Mouse (Mus musculus): Measurements from ENCODE around the gene Cit. TPM values are rescaled to one million over a fixed set of nuclear protein-coding genes. Genes with fewer than 3 reads are reported as not detected.

Gene Cit
- polyA plus RNA-seq, 1 experiment from 2014 or later: 25.7 TPM

GRCm38 (mm10) chr5:116006324-116007099 is 161.4 kb downstream of the Cit start:
- no peak overlapping the region for H3K27ac ChIP-seq
- no peaks in the 10 kb centered on the region for H3K9me3 ChIP-seq
- H3K27me3 ChIP-seq (replicated peaks): no peaks in the 10 kb centered on the region
- WGBS: 71% methylated on average over 22 of the region's 22 CpGs
- no peak overlapping the region for H3K9ac ChIP-seq
- no peaks in the 10 kb centered on the region for H3K36me3 ChIP-seq
- no peak overlapping the region for H3K4me2 ChIP-seq (replicated peaks)
- no peak overlapping the region for H3K4me3 ChIP-seq (replicated peaks)
- 0 out of 2 replicates have a peak, but pooled peaks cover 9% of the 10 kb centered on the region for H3K4me1 ChIP-seq (replicated peaks)
- no peak for ATAC-seq

DNA sequence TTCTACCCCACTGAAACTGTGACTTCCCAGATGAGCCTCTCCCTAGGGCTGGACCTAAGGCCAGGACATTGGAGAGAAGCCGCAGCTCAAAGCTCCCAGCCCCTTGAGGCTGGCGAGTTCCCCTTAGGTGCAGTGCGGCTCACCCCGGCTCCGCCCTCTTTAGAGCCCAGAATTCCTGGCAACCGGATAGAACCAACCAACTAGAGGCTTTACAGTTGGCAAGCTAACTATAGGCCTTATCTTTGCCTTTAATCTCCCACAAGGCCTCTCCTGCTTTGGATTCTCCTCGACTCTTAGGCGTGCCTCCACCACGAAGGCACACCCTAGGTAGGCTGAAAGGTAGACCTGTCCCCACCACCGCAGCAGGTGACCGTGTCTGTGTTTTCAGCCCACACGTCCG is 162.6 kb downstream of the Cit start:
- H3K9me3 ChIP-seq: no peaks in the 10 kb centered on the region
- WGBS: 77% methylated on average over 13 of the region's 13 CpGs
- H3K4me1 ChIP-seq (replicated peaks): 0 out of 2 replicates have a peak, but pooled peaks cover 9% of the 10 kb centered on the region
- H3K27me3 ChIP-seq (replicated peaks): no peaks in the 10 kb centered on the region
- no peak overlapping the region for H3K4me2 ChIP-seq (replicated peaks)
- H3K4me3 ChIP-seq (replicated peaks): no peak overlapping the region
- H3K27ac ChIP-seq: peak overlapping the region; percentile 60; the same call in 1 of the 2 replicates
- H3K9ac ChIP-seq: no peak overlapping the region
- peak; percentile 37 for ATAC-seq
- H3K36me3 ChIP-seq: no peaks in the 10 kb centered on the region

- ATAC-seq: peak; percentile 75
- Histone ChIP-seq H3K27ac (peak overlapping the region; percentile 63), H3K4me2 (replicated peaks) (no peak overlapping the region; the same call in 1 of the 2 replicates), H3K36me3 (peaks cover 4% of the 10 kb centered on the region), H3K9me3 (no peaks in the 10 kb centered on the region), H3K9ac (no peak overlapping the region), H3K4me1 (replicated peaks) (0 out of 2 replicates have a peak, but pooled peaks cover 6% of the 10 kb centered on the region), H3K4me3 (replicated peaks) (no peak overlapping the region), H3K27me3 (replicated peaks) (no peaks in the 10 kb centered on the region)
- 67% methylated on average over 15 of the region's 15 CpGs for WGBS
Observed at GRCm38 (mm10) chr5:116009091-116009851, 164.2 kb downstream of the Cit start.

- peak overlapping the region; percentile 63 for H3K27ac ChIP-seq
- 45% methylated on average over 2 of the region's 2 CpGs for WGBS
- peak; percentile 42 for ATAC-seq
Observed at GRCm38 (mm10) chr5:116009884-116010627, 165.0 kb downstream of the Cit start.

DNA sequence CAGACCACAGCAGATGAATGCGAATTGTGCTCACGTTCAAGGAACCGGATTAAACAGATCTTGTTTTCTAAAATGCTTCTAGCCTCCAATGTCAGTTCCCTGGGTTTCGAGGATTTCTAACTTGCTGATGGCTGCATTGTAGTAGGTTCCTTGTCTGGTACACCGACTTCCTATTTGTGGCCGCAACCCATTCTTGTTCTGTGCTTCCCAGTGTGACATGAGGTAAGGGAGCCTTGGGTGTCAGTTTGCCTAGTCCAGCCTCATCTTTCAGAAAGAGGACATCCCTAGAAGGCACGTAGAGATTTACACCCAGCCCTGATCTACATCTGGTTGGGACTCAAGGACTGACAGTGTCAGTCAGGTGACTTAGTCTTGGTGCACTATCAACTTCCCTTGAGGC is 166.6 kb downstream of the Cit start:
- H3K9ac ChIP-seq: no peak overlapping the region
- peaks cover 18% of the 10 kb centered on the region for H3K36me3 ChIP-seq
- WGBS: 89% methylated on average over 7 of the region's 7 CpGs
- 0 out of 2 replicates have a peak, but pooled peaks cover 6% of the 10 kb centered on the region for H3K4me1 ChIP-seq (replicated peaks)
- no peaks in the 10 kb centered on the region for H3K27me3 ChIP-seq (replicated peaks)
- H3K9me3 ChIP-seq: no peaks in the 10 kb centered on the region
- H3K4me2 ChIP-seq (replicated peaks): no peak overlapping the region
- ATAC-seq: no peak
- no peak overlapping the region for H3K27ac ChIP-seq
- no peak overlapping the region for H3K4me3 ChIP-seq (replicated peaks)

More at GRCm38 (mm10) chr5:116009884-116010627, 165.0 kb downstream of the Cit start:
- peaks cover 11% of the 10 kb centered on the region for H3K36me3 ChIP-seq
- H3K27me3 ChIP-seq (replicated peaks): no peaks in the 10 kb centered on the region
- no peak overlapping the region for H3K4me3 ChIP-seq (replicated peaks)
- H3K9me3 ChIP-seq: no peaks in the 10 kb centered on the region
- 0 out of 2 replicates have a peak, but pooled peaks cover 6% of the 10 kb centered on the region for H3K4me1 ChIP-seq (replicated peaks)
- no peak overlapping the region for H3K9ac ChIP-seq
- H3K4me2 ChIP-seq (replicated peaks): no peak overlapping the region; the same call in 1 of the 2 replicates

- no peaks in the 10 kb centered on the region for H3K9me3 ChIP-seq
- H3K27me3 ChIP-seq (replicated peaks): no peaks in the 10 kb centered on the region
- H3K4me3 ChIP-seq (replicated peaks): no peak overlapping the region
- no peak overlapping the region for H3K4me2 ChIP-seq (replicated peaks)
- whole genome bisulfite sequencing: 84% methylated on average over 7 of the region's 7 CpGs
- no peak for ATAC-seq
- no peak overlapping the region for H3K27ac ChIP-seq
- 0 out of 2 replicates have a peak, but pooled peaks cover 4% of the 10 kb centered on the region for H3K4me1 ChIP-seq (replicated peaks)
- H3K9ac ChIP-seq: no peak overlapping the region
- H3K36me3 ChIP-seq: peaks cover 26% of the 10 kb centered on the region
Observed at GRCm38 (mm10) chr5:116012503-116012902, 167.4 kb downstream of the Cit start.

DNA sequence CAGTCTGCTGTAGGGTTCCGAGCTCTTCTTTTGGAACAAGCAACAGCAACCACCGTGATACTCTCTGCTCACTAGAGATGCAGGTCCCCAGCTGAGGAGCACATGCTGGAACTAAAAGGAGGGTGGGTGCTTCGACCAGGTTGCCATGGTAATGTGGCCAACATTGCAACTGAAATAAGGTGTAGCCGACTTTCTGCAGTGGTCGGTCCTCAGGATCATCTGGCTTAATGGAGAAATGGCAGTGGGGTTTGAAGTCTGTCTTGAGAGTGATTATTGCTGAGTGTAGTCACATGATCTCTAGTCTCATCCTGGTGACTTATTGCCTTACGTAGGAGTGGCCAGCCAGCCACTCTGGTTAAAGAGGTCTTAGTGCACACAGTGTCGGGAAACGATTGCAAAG is 168.7 kb downstream of the Cit start:
- Histone ChIP-seq H3K9ac (no peak overlapping the region), H3K9me3 (no peaks in the 10 kb centered on the region), H3K4me2 (replicated peaks) (no peak overlapping the region), H3K4me1 (replicated peaks) (0 out of 2 replicates have a peak, but pooled peaks cover 4% of the 10 kb centered on the region), H3K27ac (no peak overlapping the region), H3K4me3 (replicated peaks) (no peak overlapping the region), H3K27me3 (replicated peaks) (no peaks in the 10 kb centered on the region), H3K36me3 (peaks cover 35% of the 10 kb centered on the region)
- no peak for ATAC-seq
- 73% methylated on average over 8 of the region's 8 CpGs for WGBS

DNA sequence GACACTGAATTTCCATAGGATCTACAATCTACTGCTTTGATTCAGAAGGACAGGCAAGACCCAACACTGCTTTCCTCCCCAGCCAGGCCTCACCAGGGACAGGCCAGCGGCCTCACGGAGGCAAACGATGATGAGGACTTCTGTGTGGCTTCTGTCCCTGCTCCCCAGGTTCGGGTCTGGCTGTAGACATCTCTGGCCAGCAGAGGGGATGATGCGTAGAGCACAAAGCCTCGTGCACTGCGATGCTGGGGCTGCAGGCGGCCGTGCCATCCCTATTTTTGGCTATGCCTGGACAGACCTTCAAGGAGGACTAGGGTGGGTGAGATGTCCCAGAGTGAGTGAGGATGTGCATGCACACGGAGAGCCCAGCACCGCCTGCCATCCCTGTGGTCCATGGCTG is 169.2 kb downstream of the Cit start:
- Histone ChIP-seq H3K4me2 (replicated peaks) (no peak overlapping the region), H3K36me3 (peaks cover 35% of the 10 kb centered on the region), H3K4me3 (replicated peaks) (no peak overlapping the region), H3K9ac (no peak overlapping the region), H3K27me3 (replicated peaks) (no peaks in the 10 kb centered on the region), H3K4me1 (replicated peaks) (peaks cover 8% of the 10 kb centered on the region; the same call in 1 of the 2 replicates), H3K27ac (no peak overlapping the region), H3K9me3 (no peaks in the 10 kb centered on the region)
- 93% methylated on average over 11 of the region's 11 CpGs for WGBS
- ATAC-seq: no peak

- Histone ChIP-seq H3K4me2 (replicated peaks) (no peak overlapping the region), H3K9ac (no peak overlapping the region), H3K4me3 (replicated peaks) (no peak overlapping the region), H3K27ac (no peak overlapping the region), H3K9me3 (no peaks in the 10 kb centered on the region), H3K4me1 (replicated peaks) (peaks cover 9% of the 10 kb centered on the region), H3K36me3 (peaks cover 54% of the 10 kb centered on the region), H3K27me3 (replicated peaks) (no peaks in the 10 kb centered on the region)
- WGBS: 90% methylated on average over 5 of the region's 5 CpGs
- no peak for ATAC-seq
Observed at GRCm38 (mm10) chr5:116016542-116016941, 171.5 kb downstream of the Cit start.

DNA sequence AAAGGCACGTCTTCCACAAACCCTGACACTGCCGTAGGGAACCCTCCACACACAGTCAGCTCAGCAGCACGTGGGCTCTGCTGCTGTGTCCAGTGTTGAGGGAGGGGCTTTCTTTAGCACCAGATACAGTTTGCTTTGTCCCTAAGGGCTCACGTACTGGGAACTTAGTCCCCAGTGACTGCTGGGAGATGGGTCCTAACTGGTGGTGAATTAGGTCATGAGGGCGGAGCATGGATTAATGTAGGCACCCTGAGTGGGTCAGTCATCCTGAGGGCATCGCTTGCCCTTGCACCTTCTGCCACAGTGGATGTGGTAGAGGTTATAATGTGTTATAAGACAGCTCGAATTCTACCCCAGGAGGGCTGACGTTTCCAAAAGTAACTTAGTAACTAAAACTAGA is 172.3 kb downstream of the Cit start:
- WGBS: 91% methylated on average over 8 of the region's 8 CpGs
- Histone ChIP-seq H3K4me2 (replicated peaks) (no peak overlapping the region), H3K9ac (no peak overlapping the region), H3K36me3 (peaks cover 54% of the 10 kb centered on the region), H3K4me3 (replicated peaks) (no peak overlapping the region), H3K27me3 (replicated peaks) (no peaks in the 10 kb centered on the region), H3K9me3 (no peaks in the 10 kb centered on the region), H3K4me1 (replicated peaks) (peaks cover 12% of the 10 kb centered on the region), H3K27ac (no peak overlapping the region)
- no peak for ATAC-seq

GRCm38 (mm10) chr5:116018196-116018595 is 173.1 kb downstream of the Cit start:
- Histone ChIP-seq H3K4me1 (replicated peaks) (peaks cover 20% of the 10 kb centered on the region), H3K4me3 (replicated peaks) (no peak overlapping the region), H3K27me3 (replicated peaks) (no peaks in the 10 kb centered on the region), H3K9me3 (no peaks in the 10 kb centered on the region), H3K4me2 (replicated peaks) (no peak overlapping the region), H3K9ac (no peak overlapping the region), H3K36me3 (peaks cover 54% of the 10 kb centered on the region), H3K27ac (no peak overlapping the region)
- 93% methylated on average over 9 of the region's 9 CpGs for WGBS
- no peak for ATAC-seq

- Histone ChIP-seq H3K27ac (0 out of 2 replicates have a peak overlapping the region, but pooled peaks have one; percentile 17), H3K36me3 (peaks cover 54% of the 10 kb centered on the region), H3K9me3 (no peaks in the 10 kb centered on the region), H3K27me3 (replicated peaks) (no peaks in the 10 kb centered on the region), H3K4me1 (replicated peaks) (peaks cover 24% of the 10 kb centered on the region), H3K4me2 (replicated peaks) (no peak overlapping the region), H3K4me3 (replicated peaks) (no peak overlapping the region), H3K9ac (no peak overlapping the region)
- ATAC-seq: 0 out of 2 replicates have a peak, but pooled peaks have one; percentile 31
- WGBS: 68% methylated on average over 6 of the region's 6 CpGs
Observed at GRCm38 (mm10) chr5:116018784-116019183, 173.7 kb downstream of the Cit start.
